Mouse (Mus musculus): ENCODE results near the gene Htr2a.
A peak's percentile ranks its signal among the peaks of the same experiment; 100 is the strongest.

GRCm38 (mm10) chr14:74638071-74638470 is 2.6 kb upstream of the Htr2a start:
- peak; percentile 10; the same call in 1 of the 2 replicates for TF ChIP-seq CTCF (IDR thresholded peaks at IDR 0.05; ENCODE audit: insufficient read depth, low read length)
- no peak for TF ChIP-seq POLR2A (IDR thresholded peaks at IDR 0.05; ENCODE audit: borderline replicate concordance, extremely low read depth, low read depth, low read length)

Data from lung, adult 2 months (tissue).